ENCODE assay signal across 12 mouse cellular contexts in the genomic region with DNA sequence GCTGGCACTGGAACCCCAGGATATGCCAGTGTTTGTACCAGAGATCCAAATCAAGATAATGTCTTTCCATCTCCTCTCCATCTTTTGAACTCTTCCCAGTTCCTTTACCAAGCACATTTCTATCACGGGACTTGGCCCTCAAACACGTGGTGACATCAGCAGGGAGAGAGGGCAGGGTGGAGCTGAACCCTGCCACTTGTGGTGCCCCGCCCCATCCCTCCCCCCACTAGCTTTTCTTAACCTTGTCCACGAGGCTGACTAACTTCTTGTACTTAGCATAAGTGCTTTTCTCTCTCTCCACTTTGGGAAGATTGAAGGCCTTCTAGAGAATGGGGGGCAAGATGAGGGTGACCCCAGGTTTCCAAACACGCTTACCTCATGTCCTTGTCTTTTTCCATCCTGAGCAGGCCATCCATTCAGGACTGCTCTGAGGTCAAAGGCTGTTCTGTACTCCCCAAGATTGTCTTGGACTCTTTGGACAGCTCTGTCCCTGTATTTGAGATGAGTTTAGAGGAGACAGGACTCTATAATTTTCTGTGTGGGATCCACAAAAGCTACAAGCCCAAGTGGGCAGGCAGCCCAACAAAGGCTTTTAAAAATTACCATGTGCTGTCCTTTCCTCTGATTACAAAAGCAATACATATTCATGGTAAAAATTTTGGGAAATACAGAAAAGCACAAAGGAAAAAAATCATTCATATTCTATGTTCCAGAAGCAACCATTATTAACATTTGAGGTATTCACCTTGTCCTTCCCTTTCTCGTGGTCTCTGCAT.
"Had no signal": no experiment of that assay in that cellular context is flagged by ENCODE, and none has a peak within 500 bp of the region (broad histone marks: within the 10 kb centered on the region; RNA-seq: fewer than 3 reads in every experiment).

No protein-coding gene starts in this region.

- DNase-seq: lung, adult 2 months; lung, postnatal 14 days; lung, postnatal 4 days; midbrain, embryonic 14.5 days; retina, postnatal 1 day; right cerebral cortex, adult 18-20 months; right cerebral cortex, postnatal 25 days; right cerebral cortex, postnatal 4 days; spleen, adult 18-20 months; thymus, adult 18-20 months; thymus, postnatal 14 days; thymus, postnatal 36 days had no signal
